Mouse (Mus musculus): ENCODE measurements around the gene Wnt9a.
"Not testable (repeated sequence)": the region's sequence is repeated elsewhere in the genome, so short reads cannot be mapped to it uniquely, and the experiment has no call there.

The Wnt9a gene

DNA sequence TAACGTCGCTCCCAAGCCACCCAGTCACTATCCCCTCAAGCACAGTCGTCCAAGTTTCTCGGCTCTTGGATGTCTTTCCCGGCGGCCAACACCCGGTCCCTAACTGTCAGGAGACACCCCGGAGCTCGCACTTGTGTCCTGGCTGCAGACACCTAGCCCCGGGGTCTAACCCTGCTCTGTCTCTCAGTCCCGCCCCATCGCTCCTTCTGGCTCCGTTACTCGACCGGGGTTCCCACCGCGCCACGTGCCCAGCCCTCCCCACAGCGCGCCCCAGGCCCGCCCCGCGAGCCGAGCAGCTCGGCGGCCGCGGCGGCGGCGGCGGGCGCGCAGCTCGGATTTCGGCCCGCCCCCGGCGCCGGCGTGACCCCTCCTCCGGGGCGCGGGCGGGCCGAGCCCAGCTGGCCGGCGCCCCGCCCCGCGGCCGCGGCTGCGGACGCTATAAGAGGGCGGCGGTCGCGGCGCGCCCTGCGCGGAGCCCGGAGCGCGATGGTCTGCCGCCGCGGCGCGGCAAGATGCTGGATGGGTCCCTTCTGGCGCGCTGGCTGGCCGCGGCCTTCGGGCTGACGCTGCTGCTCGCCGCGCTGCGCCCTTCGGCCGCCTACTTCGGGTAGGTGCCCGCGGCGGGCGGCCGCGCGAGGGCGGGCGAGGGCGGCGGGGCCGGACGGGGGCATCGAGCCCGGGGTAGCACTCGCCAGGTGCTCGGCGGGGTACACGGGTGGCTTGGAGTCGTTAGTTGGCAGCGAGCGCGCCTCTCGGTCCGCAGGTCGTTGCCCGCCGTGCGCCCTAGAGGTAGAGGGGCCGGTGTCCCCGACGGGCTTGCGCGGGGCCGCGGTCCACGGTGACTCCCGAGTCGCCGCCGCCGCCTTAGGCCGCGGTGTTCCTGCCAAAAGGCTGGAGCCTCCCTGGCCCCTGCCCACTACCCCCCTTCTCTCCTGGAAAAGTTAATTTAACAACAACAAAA lies at the start of gene Wnt9a:
TSS of gene Wnt9a (plus strand) at position 468 of the 961 bp plus-strand sequence.
- no peak for DNase-seq (ENCODE audit: low spot score in 2 of 2)

DNA sequence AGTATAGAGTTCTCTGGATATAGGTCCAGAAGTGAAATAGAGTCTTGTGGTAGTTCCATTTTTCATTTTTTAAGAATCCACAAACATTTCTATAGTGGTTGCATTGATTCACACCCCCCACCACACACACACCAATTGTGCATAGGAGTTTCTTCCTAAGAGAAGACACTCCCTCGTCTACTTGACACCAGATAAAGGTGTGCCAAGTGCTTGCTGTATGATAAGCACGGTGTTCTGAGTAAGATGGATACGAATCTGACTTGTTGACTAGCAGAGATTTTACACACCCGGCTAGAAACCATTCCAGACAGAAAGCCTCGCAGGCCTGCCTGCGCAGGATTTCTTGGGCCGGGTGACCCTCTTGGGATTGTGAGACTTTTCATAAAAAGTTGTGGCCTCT lies 47.1 kb upstream of the Wnt9a start:
- DNase-seq (ENCODE audit: low spot score in 2 of 2), result no peak

DNA sequence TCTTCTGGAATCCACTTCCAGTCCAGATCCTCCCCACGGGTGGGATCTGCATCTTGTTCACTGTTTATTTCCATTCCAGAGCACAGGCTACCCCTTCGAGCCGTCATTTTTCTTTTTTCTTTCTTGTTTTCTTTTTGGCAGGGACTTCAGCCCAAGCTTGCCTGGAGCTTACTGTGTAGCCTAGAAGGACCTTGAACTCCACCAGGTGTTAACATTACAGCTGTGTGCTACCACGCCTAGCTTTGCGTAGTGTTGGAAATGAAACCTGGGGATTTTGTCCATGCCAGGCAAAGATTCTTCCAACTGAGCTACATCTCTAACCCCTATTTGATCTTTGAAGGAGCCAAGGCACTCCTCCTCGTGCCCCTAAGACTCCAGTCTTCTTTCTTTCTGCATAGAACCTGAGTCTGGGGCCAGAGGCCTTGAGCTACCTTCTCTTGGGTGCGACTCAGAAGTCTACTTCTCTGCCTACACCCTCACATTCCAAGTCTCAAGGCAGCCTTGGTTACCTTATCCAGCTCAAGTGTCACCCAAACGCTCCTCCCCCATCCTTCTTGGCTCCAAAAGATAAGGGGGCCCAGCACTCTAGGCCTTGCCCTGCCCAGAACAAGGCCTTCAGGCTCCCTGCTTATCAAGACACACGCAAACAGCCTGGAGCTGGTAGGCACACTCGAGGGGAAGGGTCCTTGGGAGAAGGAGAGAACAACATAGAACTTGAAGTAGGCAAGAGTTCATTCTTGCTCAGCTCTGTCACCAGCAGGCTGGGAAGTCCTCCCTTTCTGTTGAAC lies 45.8 kb upstream of the Wnt9a start:
- DNase-seq (ENCODE audit: low spot score in 2 of 2), result no peak

DNA sequence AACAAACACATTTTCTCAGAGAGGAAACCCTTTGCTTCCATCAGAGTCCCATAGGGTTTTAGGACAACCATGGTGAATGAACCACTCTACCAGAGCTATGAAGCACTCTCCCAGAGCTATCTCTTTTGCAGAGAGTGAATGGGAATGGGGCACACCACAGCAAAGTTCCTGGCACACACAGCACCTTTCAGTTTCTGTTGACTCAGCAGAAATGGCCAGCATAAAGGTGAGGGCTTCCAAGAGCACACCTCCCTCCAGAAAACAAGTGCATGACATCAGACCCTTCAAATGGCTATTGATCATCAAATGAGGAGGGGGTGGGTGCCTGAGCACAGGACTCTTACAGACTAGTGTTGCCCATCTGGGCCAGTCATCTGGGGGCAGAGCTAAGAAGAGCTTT lies 44.4 kb upstream of the Wnt9a start:
- DNase-seq (ENCODE audit: low spot score in 2 of 2), result no peak

DNA sequence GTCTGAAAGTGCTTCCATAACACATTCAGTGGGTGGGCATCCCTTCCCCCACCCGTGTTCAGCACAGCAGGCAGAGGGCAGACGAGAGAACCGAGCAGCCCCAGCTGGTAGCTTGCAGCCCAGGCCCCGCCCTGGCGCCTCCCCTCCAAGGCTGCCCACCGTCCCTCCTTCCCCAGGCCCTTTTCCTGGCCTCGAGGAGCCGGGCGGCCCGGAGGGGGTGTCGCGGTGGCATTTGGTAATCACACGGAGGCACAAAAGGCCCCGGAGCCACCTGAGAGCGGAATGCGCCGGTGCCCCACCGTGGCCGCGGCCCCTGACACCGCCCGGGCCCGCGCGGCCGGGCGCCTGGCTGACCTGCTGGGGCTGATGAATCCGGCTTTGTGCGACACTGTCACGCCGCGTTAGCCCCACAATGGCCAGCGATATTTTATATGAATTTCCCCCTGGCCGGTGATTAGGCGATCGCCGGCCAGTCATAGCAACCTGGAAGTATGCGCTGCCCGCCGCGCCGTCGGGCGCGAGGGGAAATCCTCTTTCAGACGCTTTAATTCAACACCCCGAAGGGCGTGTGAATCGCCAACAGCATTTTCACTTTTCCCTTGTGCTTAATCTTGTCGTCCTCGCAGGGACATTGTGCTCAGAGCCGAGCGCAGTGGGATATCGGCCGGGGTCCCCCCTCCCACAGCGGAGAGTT lies 42.7 kb upstream of the Wnt9a start:
- DNase-seq (ENCODE audit: low spot score in 2 of 2), result no peak

DNA sequence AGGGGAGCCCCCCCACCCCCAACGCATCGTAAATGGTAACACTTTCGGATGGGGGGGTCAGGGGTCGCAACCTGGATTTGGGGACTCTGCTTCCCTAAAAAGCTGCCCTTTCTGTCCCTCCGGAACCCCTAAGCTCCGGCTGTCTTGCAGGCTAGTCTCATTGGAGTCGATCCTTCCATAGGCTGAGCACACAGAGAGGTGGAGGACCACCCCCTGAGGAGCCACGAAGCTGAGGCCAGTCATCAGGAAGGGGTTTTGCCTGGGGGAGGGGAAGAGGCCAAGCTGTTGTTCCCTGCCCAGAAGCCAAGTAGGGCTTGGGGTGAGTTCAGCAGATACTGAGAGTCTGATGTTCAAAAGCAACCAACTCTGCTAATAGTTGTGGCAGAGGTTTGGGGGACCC lies 42.1 kb upstream of the Wnt9a start:
- no peak for DNase-seq (ENCODE audit: low spot score in 2 of 2)

DNA sequence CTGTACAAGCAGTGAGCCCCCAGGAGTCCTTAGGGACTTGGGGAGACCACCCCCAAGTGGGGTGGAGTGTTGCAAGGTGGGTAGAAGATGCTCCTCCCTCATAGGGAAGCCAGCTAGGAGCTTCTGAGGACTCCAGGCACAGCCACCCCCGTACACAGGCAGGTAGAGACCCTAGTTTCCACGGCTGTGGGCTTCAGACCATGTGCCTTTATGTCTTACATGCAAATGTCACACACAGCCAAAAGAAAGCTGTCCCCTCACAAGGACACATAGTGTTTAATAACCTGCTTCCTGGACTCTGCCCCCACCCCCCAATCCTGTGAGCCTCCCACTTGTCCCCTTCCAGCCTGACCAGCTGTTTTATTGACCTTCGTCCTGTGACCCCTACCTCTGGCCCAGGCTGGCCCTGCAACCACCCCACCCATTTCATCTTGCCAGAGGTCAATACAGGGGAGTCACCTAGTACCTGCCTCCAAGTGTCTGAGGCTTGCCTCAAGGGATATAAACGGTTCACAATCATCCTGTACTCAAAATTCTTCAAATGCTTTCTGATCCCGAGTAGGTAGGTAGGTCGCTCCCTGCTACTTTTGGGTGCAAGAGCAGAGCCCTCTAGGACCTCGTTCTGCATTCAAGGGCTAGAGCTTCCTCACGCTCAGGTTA lies 41.4 kb upstream of the Wnt9a start:
- DNase-seq (ENCODE audit: low spot score in 2 of 2), result no peak

DNA sequence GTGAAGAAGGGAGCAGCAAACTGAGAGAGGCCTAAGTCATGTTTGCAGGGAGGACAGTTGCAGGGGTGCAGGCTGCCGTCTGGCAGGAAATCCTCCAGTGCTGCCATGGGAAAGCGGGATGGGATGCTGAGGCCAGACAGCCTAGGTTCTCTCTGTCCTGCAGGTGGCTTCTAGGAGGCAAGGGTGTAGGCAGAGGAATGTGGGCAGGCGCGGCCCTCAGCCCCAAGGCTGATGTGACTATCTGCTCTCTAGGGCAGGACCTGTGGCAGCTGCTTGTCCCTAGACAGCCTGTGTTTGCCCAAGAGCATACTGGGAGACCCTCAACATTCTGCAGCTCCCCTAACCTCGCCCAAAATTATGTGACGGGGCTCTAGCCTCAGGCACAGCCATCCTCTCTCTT lies 40.0 kb upstream of the Wnt9a start:
- DNase-seq (ENCODE audit: low spot score in 2 of 2), result no peak

DNA sequence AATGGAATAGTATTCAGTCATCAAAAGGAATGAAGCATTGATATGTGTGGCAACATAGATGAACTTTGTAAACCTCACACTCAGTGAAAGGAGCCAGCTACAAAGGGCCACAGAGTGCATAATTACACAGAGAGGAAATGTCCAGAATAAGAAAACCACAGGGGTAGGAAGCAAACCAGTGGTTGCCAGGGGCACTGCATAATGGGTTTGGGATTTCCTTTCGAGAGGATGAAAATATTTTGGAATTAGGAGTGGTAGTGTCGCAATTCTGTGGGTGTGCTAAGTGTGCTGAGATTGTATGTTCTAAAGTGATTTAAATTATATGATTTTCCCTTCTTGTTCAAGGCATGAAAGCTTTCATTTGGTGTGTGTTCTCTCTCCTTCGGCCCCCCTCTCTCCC lies 32.5 kb upstream of the Wnt9a start:
- no peak for DNase-seq (ENCODE audit: low spot score in 2 of 2)

DNA sequence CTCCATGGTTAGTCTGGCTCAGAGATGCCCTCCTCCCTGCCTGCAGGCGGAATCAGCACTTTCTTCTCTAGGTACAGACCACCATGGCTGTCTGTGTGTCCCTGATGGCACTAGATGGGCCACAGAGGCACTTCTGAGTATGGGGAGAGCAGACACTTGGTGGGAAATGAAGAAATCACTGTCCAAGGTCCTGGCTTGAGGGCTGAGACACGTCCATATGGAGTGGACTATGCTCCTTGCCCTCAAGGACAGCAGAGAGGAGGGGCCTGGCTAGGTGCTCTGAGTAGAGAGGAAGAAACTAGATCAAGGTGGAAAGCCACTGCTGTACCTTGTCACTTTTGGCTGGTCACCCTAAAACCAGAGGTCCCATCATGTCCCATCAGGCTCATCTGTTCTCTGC lies 29.9 kb upstream of the Wnt9a start:
- no peak for DNase-seq (ENCODE audit: low spot score in 2 of 2)

DNA sequence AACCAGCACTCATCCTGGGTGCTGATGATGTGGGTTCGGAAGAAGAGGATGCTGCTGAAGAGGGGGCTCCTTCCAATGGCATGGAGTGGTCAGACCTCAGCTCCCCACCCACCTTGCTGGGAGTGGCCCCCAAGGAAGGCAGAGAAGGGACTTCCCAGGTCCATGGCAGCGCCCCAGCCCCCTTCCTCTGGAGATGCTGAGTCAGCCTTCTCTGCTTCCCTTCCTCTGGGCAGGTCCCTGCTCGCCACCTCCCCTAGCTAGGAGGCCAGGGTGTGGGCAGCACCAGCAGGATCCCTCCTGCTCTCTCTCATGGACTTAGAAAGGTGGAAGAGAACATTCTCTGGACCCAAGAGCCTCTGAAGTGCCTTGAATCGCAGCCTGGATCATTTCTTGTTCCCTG lies 28.7 kb upstream of the Wnt9a start:
- no peak for DNase-seq (ENCODE audit: low spot score in 2 of 2)

DNA sequence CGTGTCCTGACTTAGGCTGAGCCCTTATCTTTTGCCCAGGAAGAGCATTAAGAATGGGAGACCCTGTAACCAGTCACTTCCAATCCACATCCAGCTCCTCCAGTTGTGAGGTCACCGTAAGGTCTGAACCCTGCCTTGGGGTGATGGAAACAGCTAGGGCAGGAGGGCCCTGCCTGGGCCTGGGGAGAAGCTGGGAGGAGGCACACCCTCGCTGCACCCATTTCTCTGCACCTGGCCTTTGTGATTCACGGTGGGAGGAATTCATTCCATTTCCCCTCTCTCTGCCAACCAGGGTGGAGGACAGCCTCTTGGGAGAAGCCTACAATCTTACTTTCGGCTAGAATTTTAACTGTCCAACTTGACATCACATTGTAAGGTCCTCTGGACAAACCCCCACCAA lies 24.6 kb upstream of the Wnt9a start:
- DNase-seq (ENCODE audit: low spot score in 2 of 2), result no peak

DNA sequence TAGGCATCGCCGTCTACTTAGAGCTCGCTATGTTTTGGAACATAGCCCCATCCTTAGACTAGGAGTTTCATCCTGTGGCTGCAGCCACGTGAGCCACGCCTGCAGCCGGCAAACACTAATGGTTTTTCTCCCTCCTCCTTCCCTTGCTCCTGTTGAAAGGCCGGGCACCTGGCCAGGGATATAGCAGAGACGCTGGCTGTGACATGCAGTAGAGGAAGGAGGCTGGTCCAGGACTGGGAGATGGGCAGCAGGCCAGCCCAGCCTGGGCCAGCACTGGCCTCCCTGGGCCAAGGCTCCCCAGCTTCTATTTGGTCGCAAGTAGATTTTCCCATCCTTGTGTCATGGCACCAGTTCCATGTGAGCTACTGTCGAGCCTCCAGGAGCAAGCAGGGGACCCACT lies 23.8 kb upstream of the Wnt9a start:
- no peak for DNase-seq (ENCODE audit: low spot score in 2 of 2)

DNA sequence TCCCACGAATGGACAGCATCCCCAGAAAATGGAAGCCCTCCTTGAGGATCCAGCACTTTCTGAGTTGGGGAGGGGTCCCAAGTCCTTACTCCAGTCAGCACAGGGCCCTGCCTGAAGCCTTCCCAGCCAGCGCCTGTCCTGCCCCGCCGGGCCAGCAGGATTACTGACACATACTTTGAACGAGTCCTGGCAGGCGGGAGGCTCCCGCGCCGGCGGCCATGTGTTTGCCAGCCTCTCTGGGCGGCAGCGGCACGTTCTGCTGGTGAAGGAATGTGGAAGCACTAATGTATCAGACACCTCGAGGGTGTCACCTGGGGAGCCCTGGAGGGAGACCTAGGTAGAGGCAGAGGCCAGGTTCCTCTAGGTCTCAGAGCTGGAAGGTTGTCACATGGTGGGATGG lies 22.6 kb upstream of the Wnt9a start:
- DNase-seq (ENCODE audit: low spot score in 2 of 2), result no peak

DNA sequence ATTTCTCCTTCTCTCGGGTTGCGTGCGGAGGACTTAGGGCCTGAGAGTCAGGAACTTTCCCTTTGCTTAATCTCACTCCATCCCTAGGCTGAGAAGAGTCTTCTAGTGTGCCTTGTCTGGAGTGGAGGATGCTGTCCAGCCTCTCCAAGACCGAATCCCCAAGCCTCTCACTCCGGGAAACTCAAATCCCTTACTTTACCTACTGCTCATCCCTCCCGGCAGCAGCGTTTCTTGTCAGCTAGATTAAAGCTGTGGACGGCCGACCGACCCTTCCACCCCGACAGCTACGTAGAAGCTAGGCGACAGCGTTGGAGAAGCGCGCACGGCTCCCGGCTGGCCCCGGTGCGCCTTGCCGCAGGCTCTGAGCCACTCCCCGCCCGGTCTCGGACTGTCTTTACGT lies 17.0 kb upstream of the Wnt9a start:
- no peak for DNase-seq (ENCODE audit: low spot score in 2 of 2)

DNA sequence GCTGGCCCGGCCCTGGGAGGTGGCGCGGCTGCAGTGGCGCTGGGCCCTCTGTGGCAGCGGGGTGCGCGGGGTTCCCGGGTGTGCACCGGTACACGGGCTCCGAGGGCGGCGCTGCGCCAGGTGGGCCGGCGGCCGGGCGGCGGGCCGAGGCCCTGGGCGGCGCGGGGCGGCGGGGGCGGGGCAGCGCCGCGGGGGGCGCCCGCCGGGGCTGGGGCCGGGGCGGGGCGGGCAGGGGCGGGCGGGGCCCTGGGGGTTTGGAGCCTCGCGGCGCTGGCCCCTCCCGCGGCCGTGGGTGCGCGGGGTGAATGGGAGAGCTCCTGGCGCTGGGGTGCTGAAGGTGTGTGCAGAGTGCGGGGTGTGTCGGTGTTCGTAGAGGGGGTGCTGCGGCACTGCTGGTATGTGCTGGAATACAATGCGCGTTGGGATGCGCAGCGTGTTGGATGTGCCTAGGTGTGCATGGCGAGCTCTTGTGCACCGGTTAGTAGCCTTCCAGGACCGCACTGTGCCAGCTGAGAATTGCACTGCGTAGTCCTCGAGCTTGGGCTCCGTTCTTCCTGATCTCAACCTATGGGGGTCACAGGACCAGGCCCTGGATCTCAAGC lies 15.9 kb upstream of the Wnt9a start, which contains the start of gene Wnt3a:
TSS of gene Wnt3a (minus strand) at position 51 of the 602 bp plus-strand sequence.
- DNase-seq (ENCODE audit: low spot score in 2 of 2), result no peak

DNA sequence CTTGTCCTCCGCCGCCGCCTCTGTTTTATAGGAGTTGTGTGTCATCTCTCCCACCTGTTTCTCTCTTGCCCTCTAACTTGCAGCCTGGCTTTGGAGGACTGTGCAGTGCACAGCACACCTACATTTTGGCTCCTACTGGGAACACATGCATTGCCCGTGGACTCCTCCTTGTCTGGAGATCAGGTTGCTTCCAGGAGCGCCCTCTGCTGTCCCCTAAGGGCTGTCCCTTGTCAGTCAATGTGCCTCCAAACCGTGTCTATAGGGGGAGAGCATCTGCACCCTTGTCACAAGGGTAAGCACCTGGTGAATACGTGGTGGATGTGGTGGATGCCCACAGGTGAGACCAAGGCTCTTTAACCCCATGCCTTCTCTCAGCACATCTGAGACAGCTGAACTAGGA lies 13.1 kb upstream of the Wnt9a start:
- DNase-seq (ENCODE audit: low spot score in 2 of 2), result no peak

DNA sequence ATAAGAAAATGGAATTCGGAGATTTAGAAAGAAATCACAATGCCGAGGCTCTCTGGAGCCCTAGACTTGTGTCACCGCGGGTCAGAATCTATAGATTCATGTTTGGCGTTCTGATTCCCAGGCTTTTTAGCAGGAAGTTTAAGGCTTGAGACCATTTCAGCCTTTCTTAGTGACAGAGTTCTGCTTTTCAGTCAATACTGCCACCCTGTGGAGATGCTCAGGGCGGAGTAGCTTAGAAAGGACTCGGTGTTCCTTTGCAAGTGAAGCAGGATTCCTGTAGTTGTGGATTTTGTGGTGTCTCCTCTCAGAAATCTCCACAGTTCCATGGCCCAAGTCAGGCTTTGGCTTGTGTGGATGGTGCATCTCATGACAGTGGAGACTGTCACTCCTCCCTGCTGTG lies 8.8 kb upstream of the Wnt9a start:
- DNase-seq (ENCODE audit: low spot score in 2 of 2), result peak in 1 of 2 experiments; percentile 50

DNA sequence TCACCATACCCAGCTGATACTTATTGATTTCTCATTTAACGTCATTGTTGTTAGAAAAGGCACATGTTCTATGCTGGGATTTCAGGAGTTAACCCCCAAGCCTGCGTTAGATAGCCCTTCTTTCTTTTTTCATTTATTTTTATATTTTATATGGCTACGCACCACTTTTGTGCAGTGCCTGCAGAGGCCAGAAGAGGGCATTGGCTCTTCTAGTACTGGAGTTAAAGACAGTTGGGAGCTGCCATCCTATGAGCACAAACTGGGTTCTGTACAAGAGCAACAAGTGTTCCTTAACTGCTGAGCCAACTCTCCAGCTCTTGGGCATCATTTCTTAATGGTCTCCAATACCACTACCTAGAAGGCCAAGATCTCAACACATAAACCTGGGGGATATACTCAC lies 6.5 kb upstream of the Wnt9a start:
- no peak for DNase-seq (ENCODE audit: low spot score in 2 of 2)

DNA sequence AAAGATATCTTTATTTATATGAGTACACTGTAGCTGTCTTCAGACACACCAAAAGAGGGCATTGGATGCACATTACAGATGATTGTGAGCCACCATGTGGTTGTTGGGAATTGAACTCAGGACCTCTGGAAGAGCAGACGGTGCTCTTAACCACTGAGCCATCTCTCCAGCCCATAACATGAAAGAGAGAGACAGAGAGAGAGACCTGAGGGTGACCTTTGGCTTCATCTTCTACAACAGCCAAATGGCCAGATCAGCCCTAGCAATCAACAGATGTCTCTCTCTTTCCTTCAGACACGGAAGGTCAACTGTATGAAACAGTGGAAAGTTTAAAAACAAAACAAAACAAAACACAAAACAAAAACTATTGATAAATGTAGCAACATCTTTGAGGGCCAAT lies 5.7 kb upstream of the Wnt9a start:
- not testable (repeated sequence) for DNase-seq (ENCODE audit: low spot score in 2 of 2)

Measured in right cerebral cortex, postnatal 36 days (tissue).